Mouse (Mus musculus) kidney, adult 10 weeks (tissue): ENCODE data around the gene Lbhd2. TPM values are rescaled to one million over a fixed set of nuclear protein-coding genes. Genes with fewer than 3 reads are reported as not detected.

ENCODE experiments used
- polyA plus RNA-seq: library from polyadenylated mRNA; stranded (reverse); fragments of 350-450 nt; fragmentation: Illumina TruSeq; extraction: RNeasy Lipid Tissue Mini Kit (QIAGEN cat#74804); gene quantifications from one replicate; pipeline ENCODE4 v1.2.3, GENCODE M21; 2014; ENCODE audit warnings: low read depth, low replicate concordance

Lbhd2 gene
- polyA plus RNA-seq, result not detected

GRCm38 (mm10) chr12:111406622-111407021 is at the start of gene Lbhd2:
Lbhd2 (plus strand) TSS chr12:111406809.

GRCm38 (mm10) chr12:111377376-111377973 is 29.1 kb upstream of the Lbhd2 start, which contains the start of gene Cdc42bpb:
Cdc42bpb (minus strand) TSS chr12:111377718.

GRCm38 (mm10) chr12:111416921-111417779 is 10.5 kb downstream of the Lbhd2 start, which contains the start of gene Exoc3l4:
Exoc3l4 (plus strand) TSS chr12:111417017.

GRCm38 (mm10) chr12:111442309-111443010 is 35.9 kb downstream of the Lbhd2 start, which contains the start of gene Tnfaip2:
Tnfaip2 (plus strand) TSS chr12:111442469.

Other genes with a start within 250 kb of the Lbhd2 start
- 4.7 TPM for gene Traf3, start 240.4 kb upstream of the Lbhd2 start, polyA plus RNA-seq
- not detected for gene 4930595D18Rik, start 222.3 kb upstream of the Lbhd2 start, polyA plus RNA-seq
- gene Amn, start 135.7 kb upstream of the Lbhd2 start, polyA plus RNA-seq, result 0.61 TPM
- 8.8 TPM for gene Cdc42bpb, start 29.1 kb upstream of the Lbhd2 start, polyA plus RNA-seq
- gene Exoc3l4, start 10.2 kb downstream of the Lbhd2 start, polyA plus RNA-seq, result 0.28 TPM
- 6.7 TPM for gene Tnfaip2, start 35.7 kb downstream of the Lbhd2 start, polyA plus RNA-seq
- 2.8 TPM for gene Gm266, start 79.0 kb downstream of the Lbhd2 start, polyA plus RNA-seq
- gene Eif5, start 131.2 kb downstream of the Lbhd2 start, polyA plus RNA-seq, result 610 TPM
- gene Mark3, start 167.7 kb downstream of the Lbhd2 start, polyA plus RNA-seq, result 228 TPM